Mouse (Mus musculus): ENCODE results near the gene Tbca.

DNA sequence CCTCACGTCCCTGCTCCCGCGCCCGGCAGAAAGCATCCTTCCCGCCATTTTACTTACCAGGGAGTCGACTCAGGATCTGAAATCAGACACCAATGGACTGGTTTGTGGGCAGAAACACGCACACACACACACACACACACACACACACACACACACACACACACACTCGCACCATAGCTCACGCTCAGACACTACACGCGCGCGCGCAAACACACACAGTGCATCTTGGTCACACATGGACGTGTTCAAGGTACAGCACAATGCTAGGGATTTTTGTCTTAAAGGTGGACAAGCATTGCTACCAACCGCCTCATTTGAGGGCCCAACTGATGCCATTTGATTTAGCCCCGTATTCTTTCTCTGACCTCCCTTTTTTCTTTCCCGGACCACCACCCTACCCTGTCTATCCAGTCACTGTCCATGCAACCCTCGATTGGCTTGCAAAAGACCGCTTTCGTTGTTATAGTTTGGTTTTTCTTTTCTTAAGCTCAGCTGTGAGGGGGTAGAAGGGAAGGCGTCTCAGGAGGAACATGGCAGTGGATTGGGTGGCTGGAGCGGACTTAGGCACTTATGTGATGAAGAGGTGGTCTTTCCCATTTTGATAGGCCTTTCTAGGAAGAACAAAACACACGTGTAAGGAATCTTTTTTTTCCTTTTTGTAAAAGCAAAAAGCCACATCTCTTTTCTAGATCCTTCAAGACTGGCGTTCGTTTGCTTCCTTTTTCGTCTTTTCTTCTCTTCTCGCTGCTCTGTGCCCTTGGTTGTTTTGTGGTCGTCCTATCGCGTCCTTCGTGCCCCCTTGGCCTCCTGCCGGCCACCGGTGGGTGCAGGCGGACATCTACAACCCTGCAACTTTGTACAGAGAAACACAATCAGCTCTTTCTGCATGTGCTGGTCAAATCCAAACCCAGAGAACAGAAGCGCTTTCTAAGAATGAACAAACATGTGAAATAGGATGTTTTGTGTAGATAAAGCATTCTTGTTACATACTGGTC is 95.6 kb downstream of the Tbca start:
- TF ChIP-seq CTCF (IDR thresholded peaks at IDR 0.05; ENCODE audit: insufficient read depth, low read length) (no peak), POLR2A (IDR thresholded peaks at IDR 0.05; ENCODE audit: borderline replicate concordance, extremely low read depth, low read depth, low read length) (no peak)

Data from lung, adult 2 months (tissue).